Mouse (Mus musculus): ENCODE data around the gene Dhx58.
A peak's percentile ranks its signal among the peaks of the same experiment; 100 is the strongest.

The Dhx58 gene

DNA sequence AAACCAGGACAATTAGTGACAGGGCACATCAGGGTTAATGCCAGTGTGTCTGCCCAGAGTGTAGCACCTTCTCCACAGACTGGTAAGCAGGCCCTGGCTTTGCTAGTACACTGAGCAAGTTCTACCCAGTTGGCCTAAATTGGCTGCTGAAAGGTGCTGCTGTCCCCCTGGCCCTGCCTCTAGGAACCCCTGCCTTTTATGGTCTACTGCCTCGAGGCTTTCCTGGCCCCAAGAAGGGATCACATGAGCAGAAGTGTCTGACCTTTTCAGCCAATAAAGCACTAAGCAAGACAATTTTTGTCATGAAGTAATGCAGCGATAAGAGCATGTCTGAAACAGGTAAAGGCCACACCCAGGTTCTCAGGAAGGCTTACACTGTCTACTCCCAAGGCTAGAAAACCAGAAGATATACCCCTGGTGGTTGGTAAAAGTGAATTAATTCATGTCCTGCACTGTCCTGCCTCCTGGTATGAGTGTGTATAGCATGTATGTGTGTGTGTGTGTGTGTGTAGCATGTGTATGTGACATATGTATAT, 18.5 kb upstream of the Dhx58 start:
- DNase-seq (ENCODE audit: low read depth, low spot score): no peak

DNA sequence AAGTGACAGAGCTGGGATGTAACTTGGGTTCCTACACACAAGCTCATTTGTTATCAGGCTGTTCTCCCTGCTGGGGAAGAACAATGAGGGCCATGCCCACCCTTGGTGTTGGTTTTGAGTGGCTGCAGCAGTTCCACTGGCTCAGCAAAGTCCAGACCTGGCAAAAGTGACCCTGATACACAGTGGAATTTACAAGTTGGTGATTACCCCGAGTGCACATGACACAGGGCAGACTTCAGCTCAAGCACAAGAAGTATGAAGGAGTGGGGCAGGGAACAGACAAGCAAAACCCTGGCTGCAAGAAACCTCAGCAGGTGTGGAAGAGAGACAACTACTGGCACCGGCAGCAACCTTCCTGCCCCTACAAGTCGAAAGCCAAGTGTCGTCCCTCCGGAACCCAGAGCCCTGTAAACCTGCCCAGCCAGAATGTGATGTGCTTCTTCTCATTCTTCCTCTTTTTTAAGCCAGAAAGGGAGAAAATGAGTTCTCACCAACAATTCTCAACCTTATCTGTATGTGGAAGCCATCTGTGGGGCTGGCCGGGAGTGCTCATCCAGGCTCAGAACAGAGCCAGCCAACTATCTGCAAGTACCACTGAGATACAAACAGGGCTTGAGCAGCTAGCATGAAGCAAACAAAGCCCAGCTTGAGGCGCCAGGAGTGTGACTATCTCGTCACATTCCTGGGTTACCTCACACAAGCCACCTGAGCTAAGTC, 17.9 kb upstream of the Dhx58 start:
- DNase-seq (ENCODE audit: low read depth, low spot score): no peak

DNA sequence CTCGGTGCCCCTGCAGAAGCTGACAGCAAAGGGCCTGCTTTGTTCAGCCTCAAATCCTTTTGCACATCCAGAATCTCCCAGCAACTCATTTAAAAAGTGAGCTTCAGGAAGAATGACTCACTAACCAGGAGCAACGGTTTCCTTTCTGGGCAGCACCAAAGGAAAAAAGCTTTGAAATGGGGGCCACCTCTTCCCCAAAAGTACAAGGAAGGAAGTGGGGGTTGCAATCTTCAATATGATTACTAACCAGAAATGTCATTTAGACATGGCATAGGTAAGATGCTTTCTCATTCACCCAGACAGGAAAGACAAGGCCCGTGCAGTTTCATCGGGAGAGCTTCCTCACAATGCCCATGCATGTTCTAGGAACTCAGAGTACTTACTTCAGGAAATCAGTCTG, 17.2 kb upstream of the Dhx58 start:
- DNase-seq (ENCODE audit: low read depth, low spot score): no peak

DNA sequence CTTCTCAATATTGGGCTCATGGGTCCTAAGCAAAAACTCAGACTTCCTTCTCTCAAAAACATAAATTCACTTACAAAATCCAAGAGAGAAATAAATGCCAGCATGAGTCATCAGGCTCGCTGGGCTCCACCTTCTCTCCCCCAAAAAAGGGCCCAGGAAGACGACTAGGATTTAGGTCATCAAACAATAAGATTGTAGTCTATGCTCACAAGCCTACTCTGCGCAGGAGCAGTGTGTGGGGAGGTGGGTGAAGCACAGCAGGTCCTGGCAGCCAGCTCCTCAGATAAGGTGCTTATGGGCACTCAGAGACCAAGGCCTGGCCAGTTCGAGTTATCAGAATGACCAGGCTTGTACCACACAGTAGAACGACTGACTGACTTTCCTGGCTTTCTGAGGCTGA, 16.3 kb upstream of the Dhx58 start:
- DNase-seq (ENCODE audit: low read depth, low spot score): no peak

DNA sequence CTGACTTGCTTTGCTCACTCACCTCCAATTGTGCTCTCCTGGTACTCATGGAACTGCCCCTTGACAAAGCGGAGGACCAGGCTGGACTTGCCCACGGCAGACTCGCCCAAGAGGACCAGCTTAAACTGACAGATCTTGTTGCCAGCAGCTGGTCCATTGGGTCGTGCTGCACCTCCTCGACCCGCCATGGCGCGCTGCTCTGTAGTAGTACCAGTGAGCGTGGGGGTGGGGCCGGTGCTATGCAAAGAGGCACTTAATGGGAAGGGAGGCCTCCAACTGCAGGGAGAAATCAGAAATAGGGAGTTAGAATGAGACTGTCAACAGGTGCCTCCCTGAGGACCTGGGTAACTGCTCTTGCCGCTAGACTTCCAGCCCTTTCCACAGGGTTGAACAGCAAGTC, 15.8 kb upstream of the Dhx58 start:
- no peak for DNase-seq (ENCODE audit: low read depth, low spot score)

DNA sequence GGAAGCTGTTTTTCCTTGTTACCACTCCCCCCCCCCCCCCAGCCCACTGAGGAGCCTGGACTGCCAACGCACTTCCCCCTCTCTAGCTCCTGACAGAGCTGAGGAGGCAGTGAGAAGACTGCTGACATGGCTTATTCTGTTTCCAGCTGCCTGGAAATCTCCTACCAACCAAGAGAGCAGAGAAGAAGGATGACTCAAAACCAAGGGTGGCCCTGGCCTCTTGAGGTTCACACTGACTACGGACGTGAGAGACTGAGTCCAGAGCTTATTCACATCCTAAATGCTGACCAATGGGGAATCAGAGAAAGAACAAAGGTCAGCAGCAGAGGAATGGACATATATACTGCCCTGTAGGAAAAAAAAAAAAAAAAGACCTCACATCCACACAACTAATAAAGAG, 15.2 kb upstream of the Dhx58 start:
- DNase-seq (ENCODE audit: low read depth, low spot score): no peak

DNA sequence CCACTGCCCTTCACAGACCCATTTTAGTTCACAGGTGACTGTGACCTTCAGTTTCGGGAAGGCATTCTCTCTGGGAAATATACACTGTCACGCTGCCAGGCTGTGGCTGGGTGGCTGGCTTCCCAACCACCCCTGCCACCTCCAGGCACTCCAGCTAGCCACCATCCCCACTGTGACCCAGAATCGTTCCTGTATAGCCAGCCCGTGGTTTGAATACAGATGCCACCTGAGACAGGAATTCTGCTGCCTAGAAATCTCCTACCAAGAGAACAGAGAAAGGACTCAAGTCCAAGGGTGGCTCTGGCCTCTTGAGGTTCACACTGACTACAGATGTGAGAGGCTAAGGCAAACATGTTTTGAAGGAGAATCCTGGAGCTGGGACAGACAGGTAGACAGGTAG, 14.8 kb upstream of the Dhx58 start:
- DNase-seq (ENCODE audit: low read depth, low spot score): no peak

DNA sequence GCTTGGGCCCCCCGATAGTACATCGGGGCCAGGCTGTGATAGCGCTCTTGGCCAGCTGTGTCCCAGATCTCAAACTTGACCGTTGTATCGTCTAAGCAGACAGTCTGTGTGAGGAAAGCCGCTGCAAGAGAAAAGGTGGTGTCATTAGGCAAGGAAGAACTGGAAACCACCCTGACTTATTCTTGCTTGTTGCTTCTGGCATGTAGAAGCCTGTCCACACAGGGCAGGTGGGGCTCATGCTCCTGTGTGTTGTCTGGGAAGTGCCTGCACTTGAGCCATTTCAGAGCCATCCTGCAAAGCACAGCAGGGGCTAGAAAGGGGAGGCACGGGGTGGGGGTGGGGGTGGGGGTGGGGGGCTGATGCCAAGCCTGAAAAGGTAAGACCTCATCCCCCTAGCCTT, 14.4 kb upstream of the Dhx58 start:
- DNase-seq (ENCODE audit: low read depth, low spot score): no peak

DNA sequence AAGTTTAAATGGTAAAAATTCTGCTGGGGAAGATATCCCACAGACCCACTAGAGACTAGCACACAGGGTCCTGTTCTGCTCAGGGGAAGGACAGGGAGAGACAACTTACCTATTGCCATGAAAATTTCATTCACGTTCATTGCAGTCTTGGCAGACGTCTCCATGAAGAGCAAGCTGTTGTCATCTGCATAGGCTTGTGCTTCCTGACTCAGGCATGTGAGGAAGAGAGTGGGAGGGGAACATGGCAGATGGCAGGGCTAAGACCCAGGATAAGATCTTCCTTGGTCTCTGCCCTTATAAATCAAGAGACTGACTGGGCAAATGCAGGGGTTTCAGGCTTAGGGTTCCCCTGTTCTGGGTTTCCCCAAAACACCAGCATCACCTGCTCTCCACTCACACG, 12.6 kb upstream of the Dhx58 start:
- no peak for DNase-seq (ENCODE audit: low read depth, low spot score)

DNA sequence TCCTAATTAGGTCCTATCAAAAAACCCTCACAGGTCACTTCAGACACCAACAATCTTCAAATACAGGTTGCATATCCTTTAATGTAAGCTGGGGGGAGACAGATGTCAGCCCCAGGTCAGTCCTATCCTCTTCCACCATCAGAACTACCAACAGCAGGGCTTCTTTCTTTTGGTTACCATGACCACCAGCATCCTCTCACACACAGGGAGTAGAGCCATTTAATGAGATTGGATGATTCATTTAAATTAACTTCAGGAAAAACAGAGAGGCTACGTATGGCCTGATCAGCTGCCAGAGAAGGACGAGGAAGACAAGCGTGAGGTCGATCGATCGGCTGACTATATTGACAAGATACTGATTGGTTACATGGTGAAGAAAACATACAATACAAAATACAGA, 10.9 kb upstream of the Dhx58 start:
- DNase-seq (ENCODE audit: low read depth, low spot score): no peak

DNA sequence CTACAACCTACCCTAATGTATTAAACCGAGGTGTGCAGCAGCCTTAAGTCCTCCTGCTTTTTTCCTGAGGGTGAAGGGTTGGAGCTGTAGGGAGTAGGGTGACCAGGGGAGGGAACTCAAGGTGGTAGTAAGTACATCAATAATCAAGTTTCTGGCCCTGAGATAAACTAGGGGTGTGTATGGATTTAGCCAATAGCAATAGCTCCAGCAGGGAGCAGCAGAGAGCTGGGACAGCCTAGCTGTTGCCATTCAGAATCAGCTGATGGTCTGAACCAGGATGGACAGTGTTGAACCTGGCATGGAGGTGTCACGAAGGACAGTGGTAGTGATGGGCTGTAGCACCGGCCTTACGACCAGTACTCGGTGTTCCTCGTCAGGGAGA, 10.5 kb upstream of the Dhx58 start:
- no peak for DNase-seq (ENCODE audit: low read depth, low spot score)

DNA sequence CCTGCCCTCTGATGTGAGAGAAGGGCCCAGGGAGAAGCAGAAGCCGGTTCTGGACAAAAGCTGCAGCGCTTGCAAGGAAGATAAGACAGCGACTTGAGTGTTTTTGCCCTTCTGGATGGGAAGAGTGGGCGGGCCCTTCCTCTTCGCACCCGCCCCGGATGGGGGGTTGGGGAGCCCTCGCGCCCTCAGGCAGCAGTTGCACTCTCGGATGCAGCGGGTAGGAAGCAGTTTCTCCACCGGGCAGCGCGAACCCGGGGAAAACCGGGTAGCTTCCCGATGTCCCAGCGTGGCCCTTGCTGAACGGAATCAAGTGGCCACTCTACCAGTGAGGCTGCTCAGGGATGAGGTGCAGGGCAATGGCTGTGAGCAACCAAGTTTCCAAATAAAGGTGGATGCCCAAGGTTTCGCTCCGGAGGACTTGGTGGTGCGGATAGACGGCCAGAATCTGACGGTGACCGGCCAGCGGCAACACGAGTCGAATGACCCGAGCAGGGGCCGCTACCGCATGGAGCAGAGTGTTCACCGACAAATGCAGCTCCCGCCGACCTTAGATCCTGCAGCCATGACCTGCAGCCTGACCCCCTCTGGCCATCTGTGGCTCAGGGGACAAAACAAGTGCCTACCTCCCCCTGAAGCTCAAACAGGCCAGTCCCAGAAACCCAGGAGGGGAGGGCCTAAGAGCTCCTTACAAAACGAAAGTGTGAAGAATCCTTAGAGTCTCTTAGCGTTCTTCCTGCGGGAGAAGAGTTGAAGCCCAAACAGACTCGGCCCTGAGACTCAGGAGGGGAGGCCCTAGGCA, 9.9 kb upstream of the Dhx58 start, which contains the start of gene Hspb9:
Gene Hspb9, plus strand, starts transcription at position 116 of the 799 bp plus-strand sequence.
- DNase-seq (ENCODE audit: low read depth, low spot score): no peak

DNA sequence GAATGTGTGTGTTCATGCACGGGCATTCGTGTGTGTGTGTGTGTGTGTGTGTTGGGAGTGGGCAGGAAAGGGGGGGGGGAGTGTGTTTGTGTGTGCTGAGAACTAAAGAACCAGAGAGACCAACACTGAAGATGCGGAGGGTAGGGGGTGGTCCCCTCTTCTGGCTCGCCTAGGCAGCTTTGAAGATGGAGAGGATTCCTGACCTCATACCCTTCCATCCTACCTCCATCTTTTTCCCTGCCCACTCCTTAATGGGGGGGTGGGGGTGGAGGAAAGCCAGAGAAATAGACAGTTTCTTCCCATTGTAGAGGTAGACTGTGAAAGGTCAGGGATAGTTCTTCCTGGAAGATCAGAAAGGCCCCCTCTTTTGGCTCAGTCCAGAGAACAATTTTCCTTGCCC, 9.1 kb upstream of the Dhx58 start:
- no peak for DNase-seq (ENCODE audit: low read depth, low spot score)

DNA sequence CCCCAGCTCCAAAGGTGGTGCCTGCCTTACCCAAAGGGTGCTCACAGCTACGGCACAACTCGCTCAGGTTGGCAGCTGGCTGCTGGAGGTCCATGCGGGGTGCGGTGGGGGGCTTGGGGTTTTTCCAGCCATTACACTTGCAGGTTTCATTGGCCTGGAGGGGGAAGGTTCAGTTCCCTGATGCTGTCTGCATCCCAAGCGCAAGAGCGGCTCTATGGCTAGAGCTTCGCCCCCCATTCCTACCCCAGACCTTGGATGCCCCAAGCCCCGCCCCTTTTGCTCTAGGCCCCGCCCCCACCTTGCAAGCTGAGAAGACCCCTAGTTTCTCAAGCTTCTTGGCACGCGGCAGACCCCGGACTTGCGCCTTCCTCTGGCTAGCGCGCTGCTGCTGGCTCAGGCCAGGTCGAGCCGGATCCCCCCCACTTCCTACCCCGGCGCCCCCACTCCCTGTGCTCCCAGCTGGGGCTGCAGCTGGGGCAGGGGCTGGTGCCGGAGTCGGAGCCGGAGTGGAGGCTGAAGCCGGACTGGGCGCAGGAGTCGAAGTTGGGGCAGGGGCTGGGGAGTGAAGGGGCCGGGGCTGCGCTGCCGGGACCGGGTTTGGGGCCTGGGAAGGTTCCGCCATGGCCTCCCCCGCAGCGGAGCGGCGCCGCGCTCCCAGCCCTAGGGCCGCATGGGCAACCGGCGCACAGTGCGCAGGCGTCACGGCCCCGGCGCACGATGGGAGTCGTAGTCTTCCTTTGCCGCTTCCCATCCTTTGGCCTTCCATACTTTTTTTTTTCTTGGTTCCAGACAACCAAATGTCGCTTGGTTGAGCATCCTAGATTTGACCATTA, 7.9 kb upstream of the Dhx58 start, which contains the start of gene Kat2a:
Gene Kat2a, minus strand, starts transcription at position 683 of the 833 bp plus-strand sequence.
- peak; percentile 76 for DNase-seq (ENCODE audit: low read depth, low spot score)

DNA sequence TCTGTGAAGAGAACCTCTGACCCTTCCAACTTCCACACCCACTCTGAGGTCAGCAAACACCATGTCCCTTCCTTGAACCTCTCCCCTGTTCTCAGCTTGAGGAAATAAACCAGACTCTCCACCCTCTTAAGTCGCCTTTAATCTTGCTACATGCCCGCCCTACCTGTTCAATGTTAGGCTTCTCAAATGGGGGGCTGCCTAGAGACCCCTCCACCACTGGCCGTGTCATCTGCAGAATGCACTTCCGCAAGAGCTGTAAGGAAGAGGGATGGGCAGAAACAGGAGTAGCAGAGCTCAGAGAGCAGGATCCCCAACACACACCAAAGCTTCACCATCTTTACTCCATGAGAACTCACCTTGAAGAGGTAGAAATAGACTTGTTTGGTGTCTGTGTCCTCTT, 6.9 kb upstream of the Dhx58 start:
- no peak for DNase-seq (ENCODE audit: low read depth, low spot score)

DNA sequence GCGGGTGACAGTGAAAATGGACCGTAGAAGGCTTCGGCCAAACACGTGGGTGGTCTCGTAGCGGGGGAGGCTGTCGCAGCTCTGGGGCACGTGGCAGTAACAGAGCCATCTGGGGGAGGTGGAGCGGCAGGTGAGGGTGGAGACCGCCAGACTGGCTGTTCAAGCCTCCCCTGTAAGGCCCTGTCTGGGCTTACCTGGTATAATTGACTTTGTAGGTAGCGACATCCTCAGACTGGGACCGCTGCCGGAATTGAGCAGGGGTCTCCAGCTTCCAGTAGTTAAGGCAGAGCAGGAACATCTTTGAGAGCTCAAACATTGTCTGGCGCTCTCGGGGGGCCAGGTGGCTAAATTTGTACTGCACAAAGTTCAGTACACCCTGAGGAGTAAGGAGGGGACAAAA, 6.5 kb upstream of the Dhx58 start:
- no peak for DNase-seq (ENCODE audit: low read depth, low spot score)

DNA sequence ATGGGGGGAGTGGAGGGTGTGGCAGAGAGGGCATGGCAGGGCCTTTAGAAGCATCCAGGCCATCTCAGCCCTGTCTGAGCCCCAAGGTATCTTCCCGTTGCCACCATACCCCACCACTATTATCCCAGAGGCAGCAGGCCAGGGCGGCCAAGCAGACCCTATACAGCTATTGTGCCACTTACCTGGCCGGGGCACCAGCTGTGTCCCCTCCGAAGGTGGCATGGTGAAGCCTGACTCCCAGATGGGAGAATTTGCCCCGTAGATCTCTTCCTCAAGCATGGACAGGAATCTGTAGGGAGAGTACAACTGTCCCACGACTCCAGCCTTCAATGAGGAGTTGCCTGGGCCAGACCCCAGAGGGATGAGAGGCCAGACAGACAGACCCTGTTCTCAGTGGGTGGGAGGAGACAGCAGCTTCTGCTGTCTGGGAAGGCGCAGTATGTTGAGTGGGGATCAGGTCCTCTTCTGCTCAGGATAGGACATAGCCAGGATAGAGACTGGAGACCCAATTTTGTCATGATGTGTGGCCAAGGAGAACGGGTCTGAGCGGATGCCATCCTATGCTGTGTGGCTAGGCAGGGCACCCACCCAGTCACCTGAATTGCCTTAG, 5.2 kb upstream of the Dhx58 start:
- DNase-seq (ENCODE audit: low read depth, low spot score): no peak

DNA sequence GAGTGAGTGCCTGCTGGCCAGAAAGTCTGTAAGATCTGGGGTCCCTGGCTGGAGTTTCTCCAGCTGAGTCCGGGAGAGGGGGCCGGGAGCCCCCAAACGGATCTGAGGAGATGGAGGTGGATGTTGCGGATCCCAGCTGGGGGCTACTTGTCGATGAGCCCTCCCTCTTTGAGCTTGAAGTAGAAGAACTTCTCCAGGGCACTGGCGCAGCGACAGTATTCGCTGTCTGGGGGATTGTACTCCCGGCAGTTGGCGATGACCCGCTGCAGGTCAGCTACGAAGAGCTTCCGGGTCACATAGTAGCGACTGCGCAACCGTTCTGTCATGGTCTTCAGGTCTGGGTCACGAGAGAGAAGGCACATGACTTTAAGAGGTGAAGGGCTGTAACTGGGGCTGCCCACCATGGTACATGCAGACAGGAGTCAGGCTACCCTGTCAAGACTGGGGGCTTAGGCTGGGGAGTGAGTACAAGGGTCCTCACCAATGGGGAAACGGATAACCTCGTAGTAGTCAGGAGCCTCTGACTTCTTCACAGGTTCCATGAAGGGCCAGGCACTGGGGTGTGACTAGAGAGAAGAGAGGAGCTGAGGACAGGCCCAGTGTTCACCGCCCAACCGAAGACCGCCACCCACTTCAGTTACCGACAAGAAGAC, 1.1 kb upstream of the Dhx58 start:
- no peak for DNase-seq (ENCODE audit: low read depth, low spot score)

DNA sequence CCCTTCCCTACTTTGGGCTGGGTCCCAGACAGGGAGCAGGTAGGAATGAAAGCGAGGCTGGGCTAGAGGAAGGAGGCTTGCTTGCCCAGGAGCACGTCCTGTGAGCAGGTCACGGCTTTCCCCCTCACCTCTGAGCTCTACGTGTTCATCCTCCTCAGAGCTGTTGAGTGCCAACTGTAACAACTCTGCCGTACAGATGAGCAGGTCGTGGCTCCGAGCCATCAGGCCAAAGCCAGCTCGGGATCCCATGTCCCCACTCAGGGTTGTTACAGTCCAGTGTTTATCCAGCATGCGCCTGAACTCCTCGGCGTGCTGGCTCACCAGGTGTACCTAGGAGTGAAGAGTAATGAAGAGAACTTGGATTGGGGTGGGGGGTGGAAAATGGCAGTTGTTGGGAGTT, 705 bp downstream of the Dhx58 start:
- DNase-seq (ENCODE audit: low read depth, low spot score): no peak

DNA sequence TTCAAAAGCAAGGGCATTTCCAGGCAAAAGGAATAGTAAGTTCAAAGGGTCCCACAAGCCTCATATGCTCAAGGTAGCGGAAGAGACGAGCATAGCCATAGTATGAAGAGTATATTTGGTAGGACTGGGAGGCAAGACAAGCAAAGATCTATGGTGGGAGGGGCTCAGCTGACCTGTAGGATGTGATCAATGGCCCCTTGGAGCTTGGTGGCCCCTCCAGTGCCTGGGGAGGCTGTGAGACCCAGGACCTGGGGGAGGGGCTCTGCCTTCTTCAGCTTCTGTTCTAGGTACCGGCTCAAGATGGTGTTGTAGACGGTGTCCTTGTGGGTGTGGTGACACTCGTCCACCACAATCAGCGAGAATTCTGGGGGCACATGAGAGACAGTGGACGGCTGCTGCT, 1.2 kb downstream of the Dhx58 start:
- DNase-seq (ENCODE audit: low read depth, low spot score): no peak
